Mouse (Mus musculus): ENCODE results near the gene Olfr1248.

DNA sequence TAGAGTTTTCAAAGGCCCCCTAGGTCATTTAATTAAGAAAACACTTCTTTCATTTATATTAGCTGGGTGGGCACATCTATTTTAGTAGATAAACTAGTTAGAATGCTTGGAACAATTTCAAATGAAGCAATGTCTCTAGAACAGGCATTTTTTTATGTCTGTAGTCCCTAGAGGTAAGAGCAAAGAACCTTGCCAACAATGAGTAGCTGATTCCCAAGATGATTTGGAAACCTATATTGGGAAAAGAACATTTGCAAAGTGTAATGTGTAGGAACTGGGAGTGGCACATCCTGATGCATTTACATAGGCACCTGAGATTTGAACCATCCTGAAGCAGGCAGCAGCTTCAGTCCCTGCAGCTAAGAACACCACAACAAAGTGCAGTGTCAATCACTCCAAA lies 43.3 kb upstream of the Olfr1248 start, which contains the start of gene Olfr1250:
- TF ChIP-seq POLR2A (IDR thresholded peaks at IDR 0.05; ENCODE audit: borderline replicate concordance, extremely low read depth, low read depth, low read length) (no peak), CTCF (IDR thresholded peaks at IDR 0.05; ENCODE audit: insufficient read depth, low read length) (no peak)

Data from lung, adult 2 months (tissue).